Mouse (Mus musculus) layer of hippocampus, adult 18-20 months (tissue): ENCODE data around the gene Fhod1. TPM values are rescaled to one million over a fixed set of nuclear protein-coding genes. Genes with fewer than 3 reads are reported as not detected.

ENCODE experiments used
- DNase-seq, 2 experiments: peaks; one replicate each; pipeline ENCODE4 v3.0.0; 2022; ENCODE audit warnings: low spot score in 2 of 2
- total RNA-seq, 2 experiments: library from RNA; stranded (reverse); gene quantifications; 2 replicates each; pipeline ENCODE4 v1.2.3; 2021

The Fhod1 gene
- total RNA-seq, 2 experiments from 2014 or later = 2.0 to 3.4 TPM

DNA sequence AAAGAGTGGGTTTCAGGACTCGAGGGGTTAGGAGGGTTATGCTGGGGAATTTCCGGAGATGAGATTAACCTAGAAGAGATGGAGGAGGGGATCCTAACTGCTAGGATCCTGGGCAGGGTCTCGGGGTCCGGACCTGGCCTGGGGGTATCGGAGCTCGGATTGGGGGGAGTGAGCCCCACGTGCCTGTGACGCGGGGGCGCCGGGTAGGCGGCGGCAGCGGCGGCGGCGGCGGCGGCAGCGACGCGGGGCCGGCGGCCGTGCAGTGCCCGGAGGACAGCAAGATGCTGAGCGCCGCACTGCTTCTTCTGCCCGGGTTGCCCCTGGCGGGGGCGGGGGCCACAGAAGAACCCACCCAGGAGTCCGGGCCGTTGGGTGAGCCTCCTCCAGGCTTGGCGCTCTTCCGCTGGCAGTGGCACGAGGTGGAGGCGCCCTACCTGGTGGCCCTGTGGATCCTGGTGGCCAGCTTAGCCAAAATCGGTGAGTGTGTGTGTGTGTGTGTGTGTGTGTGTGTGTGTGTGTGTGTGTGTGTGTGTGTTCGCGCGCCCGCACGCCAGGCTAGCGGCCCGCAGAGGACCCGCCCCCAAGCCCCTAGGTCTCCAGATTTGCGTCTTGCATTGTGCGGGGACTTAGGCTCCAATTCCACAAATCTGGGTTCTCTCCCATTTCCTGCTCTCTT lies 1.5 kb upstream of the Fhod1 start:
- no peak for DNase-seq

DNA sequence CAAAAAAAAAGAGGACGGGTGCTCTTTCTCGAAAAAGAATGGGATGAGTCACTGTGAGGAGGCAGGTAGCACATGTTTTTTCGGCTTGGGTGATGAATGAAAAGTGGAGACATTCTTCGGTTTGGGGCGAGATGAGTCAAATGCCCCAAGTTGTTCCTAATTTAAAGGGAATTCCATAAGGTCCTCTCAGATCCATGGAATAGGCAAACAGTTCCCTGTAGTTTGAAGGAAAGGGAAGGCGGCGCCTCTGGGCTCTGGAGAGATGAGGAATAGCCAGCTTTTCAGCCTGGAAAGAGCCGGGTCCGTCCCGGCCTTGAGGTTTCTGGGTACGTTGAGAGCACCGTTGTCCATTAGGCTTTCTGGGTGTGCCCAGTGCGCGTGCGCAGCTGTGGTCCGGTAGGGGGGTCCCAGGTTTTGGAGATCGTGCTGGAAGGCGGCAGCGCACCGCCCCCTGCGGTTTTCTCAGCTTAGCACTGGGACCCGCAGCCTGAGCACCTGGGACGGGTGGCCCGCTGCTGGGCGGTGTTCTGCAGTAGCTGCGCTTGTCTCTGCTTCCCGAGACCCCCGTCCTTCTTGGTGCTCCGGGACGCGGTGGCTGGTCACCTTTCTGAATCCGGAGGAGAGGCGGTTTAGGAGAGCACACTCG lies 820 bp upstream of the Fhod1 start, which contains the start of gene Slc9a5:
Slc9a5 (plus strand) TSS at position 394 of the 646 bp plus-strand sequence.
- peak in 1 of 2 experiments; percentile 31 for DNase-seq

DNA sequence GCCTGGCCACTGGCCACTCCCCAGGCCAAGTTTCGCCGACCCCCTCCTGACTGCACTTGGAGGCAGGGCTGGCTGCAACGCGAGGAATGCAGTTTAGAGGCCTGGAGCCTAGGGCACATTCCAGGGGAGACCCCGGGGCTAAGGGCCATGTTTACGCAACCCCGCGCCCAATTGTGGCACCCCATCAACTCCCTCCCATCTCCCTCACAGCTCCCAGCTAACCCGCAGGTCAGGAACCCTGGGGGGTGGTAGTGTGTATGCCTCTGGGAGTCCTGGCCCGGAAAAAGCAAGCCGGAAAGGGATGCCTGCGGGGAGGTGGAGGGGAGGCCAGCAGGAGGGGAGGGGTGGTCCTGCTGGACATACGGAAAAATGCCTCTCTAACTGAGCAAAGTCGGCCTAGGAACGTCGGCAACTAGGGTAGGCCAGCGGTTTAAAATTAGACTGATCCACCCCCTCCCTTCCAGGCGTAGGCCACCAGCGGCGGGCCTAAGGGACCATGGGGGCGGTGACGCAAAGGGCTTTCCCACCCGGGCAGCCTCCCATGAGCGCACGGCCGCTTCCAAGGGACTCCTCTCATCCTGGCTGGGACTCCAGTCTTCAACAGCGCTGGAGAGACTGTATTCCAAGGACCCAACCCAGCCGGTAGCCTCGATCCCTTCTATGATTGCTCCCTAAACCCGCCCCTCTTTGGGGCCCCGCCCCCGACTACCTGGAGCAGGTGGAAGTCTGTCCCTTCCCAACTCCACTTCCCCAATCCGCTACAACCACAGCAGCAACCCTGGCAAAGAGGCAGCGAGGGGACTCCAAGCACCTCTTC lies 934 bp downstream of the Fhod1 start:
- no peak for DNase-seq

DNA sequence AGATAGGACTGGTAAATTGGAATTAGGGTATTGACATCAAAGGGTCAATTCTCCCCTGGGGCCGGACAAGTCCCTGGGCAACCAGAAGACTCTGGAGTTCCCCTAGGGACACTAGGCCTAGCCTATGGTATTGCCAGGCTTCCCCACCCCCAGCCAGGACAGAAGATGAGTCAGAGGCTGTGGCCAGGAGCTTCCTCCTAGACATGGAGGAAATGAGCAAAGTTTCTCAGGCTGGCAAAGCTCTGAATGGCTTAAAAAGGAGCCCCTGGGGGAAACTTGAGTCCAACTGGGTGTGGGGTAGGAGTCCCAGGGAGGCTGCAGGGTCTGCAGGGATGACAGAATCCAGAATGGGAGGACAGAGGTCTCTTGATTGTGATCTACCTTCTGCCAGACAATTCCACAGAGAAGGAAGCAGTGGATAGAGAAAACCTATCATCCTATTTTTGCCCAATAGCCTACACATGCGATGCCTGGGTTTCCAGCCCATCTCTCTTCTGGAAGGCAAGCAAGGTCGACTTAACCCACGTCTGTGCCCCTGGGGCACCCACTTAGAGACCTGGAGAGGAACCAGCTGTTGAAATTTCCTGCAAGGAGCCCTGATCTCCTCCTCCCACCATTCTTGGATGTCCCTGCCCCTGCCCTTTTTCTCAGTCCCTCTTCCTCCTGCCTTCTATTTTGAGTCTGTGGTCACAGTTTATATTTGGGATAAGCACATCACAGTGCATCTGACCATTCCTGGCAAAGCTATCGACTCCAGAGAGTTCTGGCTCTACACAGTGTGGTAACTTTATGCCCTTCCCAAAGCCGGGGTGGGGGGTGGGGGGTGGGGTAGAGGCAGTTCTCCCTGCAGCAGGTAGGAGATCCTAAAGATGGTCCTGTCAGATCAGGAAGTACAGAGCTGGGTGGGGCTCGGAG lies 2.4 kb downstream of the Fhod1 start:
- no peak for DNase-seq

DNA sequence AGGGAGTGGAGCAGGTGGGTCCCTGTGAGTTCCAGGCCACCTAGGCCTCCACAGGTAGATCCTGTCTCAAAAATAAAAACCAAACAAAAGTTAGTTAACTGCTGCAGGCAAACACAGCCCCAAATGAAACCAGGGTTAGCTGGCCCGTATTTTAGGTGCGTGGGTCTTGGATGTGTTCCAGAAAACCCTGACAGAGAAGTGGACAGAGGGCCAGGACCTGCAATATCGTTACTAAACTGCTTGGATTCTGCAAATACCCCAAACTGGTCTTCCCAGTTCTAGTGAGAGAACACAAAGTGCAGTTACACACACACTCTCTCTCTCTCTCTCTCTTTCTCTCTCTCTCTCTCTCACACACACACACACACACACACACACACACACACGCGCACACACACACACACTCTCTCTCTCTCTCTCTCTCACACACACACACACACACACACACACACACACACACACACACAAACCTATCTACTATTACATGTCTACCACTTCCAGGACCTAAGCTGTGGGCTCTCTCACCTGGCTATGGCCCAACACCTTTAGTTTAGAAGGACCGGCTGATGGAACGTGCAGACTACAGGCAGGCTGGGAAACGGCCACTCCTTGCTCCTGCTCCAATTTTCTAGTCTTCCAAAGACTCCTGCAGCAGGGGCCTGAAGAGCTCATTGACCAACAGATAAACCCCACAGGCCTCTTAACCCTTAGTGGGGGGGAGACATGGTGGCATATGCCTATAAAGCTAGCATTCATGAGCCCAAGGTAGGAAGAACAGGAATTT lies 3.8 kb downstream of the Fhod1 start:
- no peak for DNase-seq

DNA sequence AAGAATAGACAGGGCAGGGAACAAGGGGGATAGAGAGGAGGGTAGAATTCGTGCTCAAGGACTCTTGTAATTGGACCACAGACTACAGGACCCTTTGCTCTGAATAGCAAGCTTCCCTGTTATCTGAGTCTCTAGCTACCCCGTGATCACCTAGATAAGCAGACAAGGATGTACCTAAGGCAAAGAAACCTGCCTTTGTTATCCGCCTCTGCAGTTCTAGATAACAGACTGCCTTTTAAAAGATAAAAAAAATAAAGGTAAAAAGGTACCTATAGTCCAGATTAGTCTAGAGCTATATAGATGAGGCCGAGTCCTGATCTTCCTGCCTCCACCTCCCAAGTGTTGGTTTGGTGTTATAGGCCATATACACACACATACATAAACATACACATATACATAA lies 5.0 kb downstream of the Fhod1 start:
- DNase-seq = no peak

DNA sequence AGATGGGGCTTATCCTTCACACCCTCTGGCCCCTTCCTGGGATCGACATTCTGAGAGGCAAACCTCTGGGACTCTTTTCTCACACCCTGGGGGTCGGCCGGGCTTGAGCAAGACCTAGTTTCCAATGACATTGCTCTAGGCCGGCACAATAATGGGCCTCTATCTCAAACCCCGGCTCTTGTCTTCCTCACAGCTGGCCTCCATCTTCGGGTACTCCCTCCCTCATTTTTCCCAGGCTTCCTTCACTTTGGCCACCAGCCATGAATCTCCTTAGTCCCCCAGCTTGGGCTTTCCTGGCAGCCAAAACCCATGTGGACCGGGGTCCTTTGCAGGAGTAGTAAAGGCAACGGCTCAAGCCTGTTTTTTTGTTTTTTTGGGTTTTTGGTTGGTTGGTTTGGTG lies 6.4 kb downstream of the Fhod1 start:
- no peak for DNase-seq

DNA sequence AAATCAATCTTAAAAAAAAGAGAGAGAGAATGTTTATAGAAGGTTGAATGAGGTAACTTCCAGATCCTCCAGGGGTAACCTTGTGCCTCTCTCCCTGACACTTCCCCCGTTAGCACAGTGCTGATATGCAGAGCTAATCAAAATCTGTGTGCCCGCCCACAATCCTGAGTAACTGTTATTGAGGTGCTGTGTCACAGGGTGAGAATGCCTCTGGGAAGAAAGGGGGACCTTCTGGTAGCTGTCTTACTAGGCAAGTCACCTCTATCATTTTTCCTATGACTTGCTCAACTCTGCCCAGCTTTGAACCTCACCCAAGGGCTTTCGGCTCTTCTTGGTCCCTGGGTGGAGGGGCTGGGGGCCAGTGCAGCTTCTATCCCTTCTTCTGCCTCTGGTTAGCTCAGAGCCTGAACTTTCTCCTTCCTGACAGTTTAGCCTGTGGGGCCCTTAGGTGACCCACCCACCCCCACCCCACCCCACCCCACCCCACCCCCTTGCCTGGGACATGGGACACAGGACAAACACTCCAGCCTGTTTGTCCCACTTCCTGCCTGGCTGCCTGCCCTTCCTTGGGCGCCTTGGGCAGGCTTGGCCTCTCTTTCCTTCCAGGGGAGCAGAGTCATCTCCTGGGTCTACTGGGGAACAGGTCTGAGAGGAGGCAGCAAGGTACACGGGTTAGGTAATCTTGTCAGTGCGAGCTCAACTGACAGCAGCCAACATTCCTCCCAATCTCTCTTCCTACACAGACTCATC lies 7.7 kb downstream of the Fhod1 start:
- DNase-seq = no peak

DNA sequence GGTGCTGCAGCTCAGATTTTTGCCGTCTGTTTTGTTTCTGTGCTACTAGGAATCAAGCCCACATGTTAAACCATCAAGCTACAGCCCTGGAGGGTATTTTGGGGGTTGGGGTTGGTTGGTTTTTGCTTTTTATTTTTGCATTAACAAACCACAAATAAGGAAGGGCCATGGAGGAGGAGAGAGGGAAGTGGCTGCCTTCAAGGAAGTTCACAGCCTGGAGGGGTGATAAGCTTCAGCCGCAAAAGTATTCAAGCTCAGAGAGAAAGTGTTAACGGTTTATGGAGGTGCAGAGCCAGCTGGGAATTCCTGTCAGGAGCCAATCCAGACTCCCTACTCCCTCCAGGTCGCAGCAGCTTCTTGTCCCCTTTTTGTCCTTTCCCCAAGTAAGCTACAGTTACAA lies 8.8 kb downstream of the Fhod1 start:
- no peak for DNase-seq

DNA sequence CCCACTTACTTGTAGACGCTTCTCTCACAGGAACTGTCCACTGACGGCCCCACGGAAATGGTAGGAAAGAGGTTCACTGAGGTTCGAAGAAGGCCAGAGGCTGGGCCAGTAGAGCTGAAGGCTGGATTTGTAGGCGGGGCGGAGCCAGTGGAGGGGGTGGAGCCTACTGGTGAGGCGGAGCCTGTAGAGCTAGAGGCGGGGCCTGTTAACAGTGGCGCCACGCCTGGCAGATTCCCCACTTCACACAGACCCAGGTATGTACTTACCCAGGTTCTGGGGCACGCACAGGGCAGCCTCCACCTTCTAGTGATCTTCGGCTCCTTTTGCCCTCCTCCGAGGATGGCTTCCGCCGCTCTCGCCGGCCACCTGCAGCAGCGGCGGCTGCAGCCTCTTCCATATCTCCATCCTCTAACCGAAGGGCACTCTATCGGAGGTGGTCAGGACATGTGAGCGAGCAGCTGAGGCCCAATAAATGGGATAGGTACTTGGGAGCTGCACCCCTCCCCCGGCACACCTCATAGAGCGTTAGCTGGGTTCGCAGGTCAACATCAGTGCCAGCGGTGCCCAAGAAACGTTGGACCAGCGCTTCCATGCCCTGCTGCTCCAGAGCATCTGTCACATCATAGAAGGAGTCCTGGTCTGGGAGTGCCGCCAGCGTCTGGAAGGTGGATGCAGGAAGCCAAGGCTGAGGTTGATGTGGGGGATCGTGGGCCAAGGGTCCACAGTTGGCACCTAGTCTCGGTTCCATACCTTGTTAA lies 11.2 kb downstream of the Fhod1 start:
- DNase-seq = no peak

DNA sequence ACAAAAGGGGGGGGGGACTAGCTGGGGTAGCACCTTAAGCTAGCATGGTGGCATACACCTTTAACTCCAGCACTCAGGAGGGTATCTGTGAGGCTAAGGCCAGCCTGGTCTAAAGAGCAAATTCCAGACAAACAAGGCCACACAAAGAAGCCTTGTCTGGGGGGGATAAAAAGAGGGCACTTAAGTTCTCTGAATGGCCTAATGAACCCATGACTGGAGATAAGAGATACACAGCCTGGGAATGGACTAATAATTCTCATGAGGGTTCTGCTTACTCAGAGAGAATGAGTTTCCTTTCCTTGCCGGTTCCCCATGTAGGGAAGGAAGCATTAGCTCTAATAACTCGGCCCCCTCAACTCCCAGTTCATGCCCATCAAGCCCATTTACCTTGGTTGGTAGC lies 15.2 kb downstream of the Fhod1 start:
- no peak for DNase-seq

DNA sequence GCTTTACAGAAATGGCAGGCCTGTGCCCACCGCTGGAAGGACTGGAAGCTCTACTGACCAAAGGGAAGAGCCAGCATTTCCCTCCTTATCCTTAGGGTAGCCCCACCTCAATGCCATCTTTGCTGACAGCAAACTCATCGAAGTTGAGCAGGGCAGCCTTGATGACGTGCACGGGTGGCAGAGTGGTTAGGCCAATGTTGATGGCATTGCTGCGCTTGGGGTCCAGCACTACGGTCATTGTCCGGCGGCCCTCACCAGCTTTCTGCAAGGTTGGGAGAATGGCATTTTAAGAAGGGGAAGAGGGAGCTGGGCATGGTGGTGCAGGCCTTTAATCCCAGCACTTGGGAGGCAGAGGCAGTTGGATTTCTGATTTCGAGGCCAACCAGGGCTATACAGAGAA lies 15.8 kb downstream of the Fhod1 start:
- no peak for DNase-seq

DNA sequence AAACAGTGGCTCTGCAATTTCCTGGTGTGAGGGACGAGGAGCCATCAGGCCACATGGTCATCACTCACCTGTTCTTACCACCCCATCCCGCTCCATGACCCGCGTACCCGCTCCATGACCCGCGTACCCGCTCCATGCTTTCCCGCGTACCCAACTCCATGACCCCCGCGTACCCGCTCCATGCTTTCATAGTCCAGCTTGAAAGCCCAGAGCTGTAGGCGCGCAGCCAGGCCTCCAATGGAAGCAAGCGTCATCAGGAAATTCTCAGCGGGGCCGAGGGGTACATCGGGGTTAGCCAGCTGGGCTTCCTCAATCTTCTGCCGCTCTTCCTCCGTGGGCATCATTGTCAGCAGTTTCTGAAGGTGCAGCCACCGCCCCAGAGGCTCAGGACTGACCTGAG lies 16.3 kb downstream of the Fhod1 start:
- no peak for DNase-seq

DNA sequence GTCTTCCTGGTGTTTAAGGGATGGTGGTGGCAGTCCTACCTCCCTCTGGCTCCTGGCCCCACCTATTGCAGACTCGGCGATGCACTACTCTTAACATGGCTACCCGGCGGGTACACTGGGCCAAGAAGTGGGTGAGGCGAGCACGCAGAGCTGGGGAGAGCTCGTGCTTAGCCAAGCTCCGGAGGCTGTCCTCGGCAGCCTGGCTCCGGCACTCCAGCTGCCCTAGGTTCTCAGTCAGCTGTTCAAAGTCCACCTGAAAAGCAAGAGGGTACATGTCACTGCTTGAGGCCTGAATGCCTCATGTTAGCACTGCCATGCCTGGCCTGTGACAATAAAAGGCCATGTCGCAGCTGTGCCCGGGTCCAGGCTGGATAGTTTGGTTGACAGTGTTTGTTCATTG lies 17.4 kb downstream of the Fhod1 start:
- DNase-seq = no peak

DNA sequence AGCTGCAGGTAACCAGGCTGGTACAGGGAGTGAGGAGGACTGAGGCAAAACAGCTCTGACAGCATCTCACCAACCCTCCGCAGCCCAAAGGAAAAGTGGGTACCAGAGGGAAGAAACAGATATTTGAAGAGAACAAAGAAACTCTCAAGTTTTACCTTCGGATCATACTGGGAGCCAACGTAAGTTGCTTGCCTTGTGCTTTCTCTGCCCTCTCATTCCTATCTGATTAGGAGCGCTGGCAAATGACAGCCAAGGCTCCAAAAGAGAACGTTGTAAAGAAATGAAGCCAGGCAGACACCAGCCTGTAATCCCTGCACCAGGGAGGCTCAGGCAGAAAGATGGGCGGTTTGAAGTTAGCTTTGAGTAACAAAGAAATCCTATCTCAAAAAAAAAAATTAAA lies 20.8 kb downstream of the Fhod1 start:
- DNase-seq = no peak

DNA sequence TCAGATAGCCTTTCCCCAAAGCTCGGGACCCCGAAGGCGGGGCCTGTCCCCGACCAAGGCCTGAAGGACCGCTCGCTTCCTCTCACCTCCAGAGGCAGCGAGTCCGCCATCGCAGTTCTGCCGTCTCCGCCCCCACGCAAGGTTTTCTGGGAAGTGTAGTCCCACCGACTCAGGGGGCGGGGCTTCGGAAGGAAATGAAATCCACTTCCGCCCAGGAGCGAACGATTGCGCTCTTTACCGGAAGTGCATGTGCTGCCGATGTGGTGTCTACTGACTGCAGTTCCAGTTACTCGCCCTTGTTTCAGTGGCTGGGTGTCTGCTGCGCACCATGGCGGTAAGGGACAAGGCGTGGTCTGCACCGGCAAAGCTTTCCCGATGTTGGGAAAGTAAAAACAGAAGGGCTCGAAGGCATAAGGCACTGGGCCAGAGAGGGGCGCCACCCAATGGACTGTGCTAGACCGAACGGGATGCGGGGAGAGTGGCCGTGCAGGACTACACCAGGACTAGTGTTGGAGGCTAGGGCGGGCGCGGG lies 21.5 kb downstream of the Fhod1 start, which contains the start of the genes Lrrc29 and Tmem208:
Lrrc29 (minus strand) TSS at position 138 of the 532 bp plus-strand sequence.
Tmem208 (plus strand) TSS at position 214 of the 532 bp plus-strand sequence.
- peak; percentile 94 to 98 for DNase-seq

DNA sequence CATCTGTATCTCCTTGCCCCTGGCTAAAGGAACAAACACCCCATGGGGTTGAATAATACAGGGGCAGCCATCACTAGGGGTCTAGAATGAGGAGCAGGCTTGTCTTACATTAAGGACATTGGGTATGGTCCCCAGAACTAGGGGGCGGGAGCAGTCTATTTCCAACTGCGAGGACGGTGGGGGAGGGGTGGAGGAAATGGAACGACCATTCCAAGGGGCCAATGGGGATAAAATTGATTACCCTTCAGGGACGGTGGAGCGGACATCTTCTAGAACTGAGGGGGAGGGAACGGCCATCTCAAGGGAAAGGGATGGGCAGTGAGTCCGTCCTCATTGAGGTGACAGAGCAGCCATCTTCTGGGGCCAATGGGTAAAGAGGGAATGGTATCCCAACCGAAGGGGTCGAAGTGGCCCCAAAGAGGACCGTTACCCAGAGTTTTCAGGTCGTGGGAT lies 22.1 kb downstream of the Fhod1 start:
- DNase-seq = no peak

DNA sequence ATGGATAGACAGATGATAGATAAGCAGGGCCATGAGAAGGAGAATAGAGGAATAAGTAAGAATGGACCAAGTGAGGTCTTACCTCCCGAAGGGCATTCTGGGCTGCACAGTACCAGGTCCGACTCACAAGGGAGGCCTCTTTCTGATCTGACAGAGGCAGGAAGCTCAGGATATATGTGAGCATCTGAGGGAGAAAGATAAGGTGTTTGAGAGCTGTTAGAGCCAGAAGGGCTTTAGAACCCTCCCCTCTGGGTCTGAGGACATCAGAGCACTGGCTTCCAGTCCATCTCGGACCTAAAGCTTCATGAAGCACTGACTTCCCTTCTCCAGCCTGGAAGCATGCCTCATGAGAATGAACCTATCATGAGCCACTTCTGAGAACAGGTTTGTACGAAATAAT lies 24.6 kb downstream of the Fhod1 start:
- DNase-seq = no peak
